ENCODE assay signal across 8 mouse cellular contexts in the genomic region with DNA sequence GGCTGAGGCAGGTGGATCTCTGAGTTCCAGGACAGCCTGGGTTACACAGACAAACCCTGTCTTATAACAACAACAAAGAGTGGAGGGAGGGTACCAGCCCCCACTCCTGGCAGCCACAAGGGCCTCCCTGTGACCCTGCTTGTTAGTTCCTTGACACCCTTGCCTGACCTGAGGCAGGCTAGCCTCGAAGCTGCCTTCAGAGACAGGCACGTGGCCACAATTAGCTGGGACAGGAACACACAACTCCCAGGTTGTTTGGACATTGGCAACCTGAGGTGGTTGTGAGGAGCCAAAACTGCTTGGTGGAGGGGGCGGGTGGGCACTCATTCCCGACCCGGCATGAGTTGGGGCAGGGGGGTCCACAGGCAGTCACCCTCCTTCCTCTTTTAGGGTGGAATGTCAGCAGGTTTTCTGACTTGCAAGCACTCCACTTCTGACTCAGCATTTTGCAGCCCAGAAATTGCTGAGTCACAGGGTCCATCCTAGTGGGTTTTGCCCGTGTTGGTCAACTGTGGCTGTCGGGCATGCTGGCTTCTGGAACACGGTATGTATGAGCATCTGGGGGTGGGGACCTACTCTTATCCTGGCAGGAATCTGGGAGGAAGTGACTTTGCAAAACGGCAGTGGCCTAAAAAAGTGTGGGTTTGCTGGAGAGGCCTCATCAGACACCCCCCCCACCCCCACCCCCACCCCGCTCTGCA. TPM values are rescaled to one million over a fixed set of nuclear protein-coding genes. Genes with fewer than 3 reads are reported as not detected.
DNase-seq lines count a peak whose midpoint lies in the region; ATAC-seq and TF ChIP-seq lines count a peak whose summit lies in the region.

No protein-coding gene starts in this region.

- peaks cover 32% of the 10 kb centered on the region for H3K27me3 ChIP-seq in embryonic facial prominence, embryonic 10.5 days (replicated peaks; ENCODE audit: low read depth, poor library complexity, severe bottlenecking)

- H3K36me3 ChIP-seq in embryonic facial prominence, embryonic 10.5 days (replicated peaks): peaks cover 19% of the 10 kb centered on the region

- intact Hi-C loops in left cerebral cortex, adult 2 months (cut with DNase I): no loop called here

- peak overlapping the region; percentile 99 for H3K27ac ChIP-seq in left cerebral cortex, adult 2 months
- peak overlapping the region; percentile 14; the same call in 1 of the 2 replicates for H3K27ac ChIP-seq in embryonic facial prominence, embryonic 10.5 days (replicated peaks)

- H3K4me1 ChIP-seq in embryonic facial prominence, embryonic 10.5 days: peaks cover 39% of the 10 kb centered on the region

- peak overlapping the region; percentile 16; the same call in 1 of the 2 replicates for H3K4me3 ChIP-seq in left cerebral cortex, adult 2 months
- no peak overlapping the region for H3K4me3 ChIP-seq in embryonic facial prominence, embryonic 10.5 days

- no peak for TF ChIP-seq CTCF in left cerebral cortex, adult 2 months (IDR thresholded peaks at IDR 0.05)

- ATAC-seq in CD4-positive, CD25-positive, alpha-beta regulatory T cell, adult 4 months: no peak
- peak; percentile 13; the same call in 1 of the 2 replicates for ATAC-seq in megakaryocyte, adult 5-6 weeks (ENCODE audit: poor library complexity, severe bottlenecking)
- no peak for ATAC-seq in frontal cortex, adult (ENCODE audit: low TSS enrichment)

- WGBS in embryonic facial prominence, embryonic 10.5 days: 75% methylated on average over 10 of the region's 10 CpGs

- H3K9me3 ChIP-seq in embryonic facial prominence, embryonic 10.5 days: no peaks in the 10 kb centered on the region

- DNase-seq in CD4-positive, CD25-positive, alpha-beta regulatory T cell, adult 2 months (ENCODE audit: low read depth, low spot score): peak; percentile 38
- peak in 1 of 2 experiments; percentile 50 for DNase-seq in left cerebral cortex, adult 2 months (ENCODE audit: extremely low spot score in 1 of 2, low spot score in 2 of 2)
- no peak for DNase-seq in left cerebral cortex, adult 9 months (ENCODE audit: low spot score in 2 of 2)
- no peak for DNase-seq in embryonic facial prominence, embryonic 10.5 days (ENCODE audit: low spot score)
- no peak for DNase-seq in cerebellum, postnatal 10 days

RNA-seq across cellular contexts. Expression of a gene that starts 8.2 kb away (rescaled TPM):
- 10 to 100 TPM; 33.9 to 37.1 TPM for polyA plus RNA-seq in CD4-positive, CD25-positive, alpha-beta regulatory T cell, adult 4 months (2017; shearing (Covaris generic))
- total RNA-seq in left cerebral cortex, adult 2 months (2021): 100 to 1,000 TPM; 157 to 161 TPM
- 17.8 and 18.9 TPM in 2 replicates for polyA plus RNA-seq in embryonic facial prominence, embryonic 10.5 days (2016; fragmentation: Nextera tagmentation; extraction: Ambion mirVana)
- 42.3 and 47.1 TPM in 2 replicates for total RNA-seq in megakaryocyte, adult 5-6 weeks (2015)
- 33.1 and 33.5 TPM in 2 replicates for total RNA-seq in megakaryocyte, adult 5-6 weeks (2017)

RNA-seq across cellular contexts. Expression of a gene that starts 18.8 kb away (rescaled TPM):
- 1 to 10 TPM in 1 of 2 experiments, under 1 TPM in 1; 0.31 to 1.5 TPM for polyA plus RNA-seq in CD4-positive, CD25-positive, alpha-beta regulatory T cell, adult 4 months (2017; shearing (Covaris generic))
- total RNA-seq in left cerebral cortex, adult 2 months (2021): 10 to 100 TPM; 46.5 to 50.4 TPM
- 5.5 and 5.9 TPM in 2 replicates for polyA plus RNA-seq in embryonic facial prominence, embryonic 10.5 days (2016; fragmentation: Nextera tagmentation; extraction: Ambion mirVana)
- total RNA-seq in megakaryocyte, adult 5-6 weeks (2015): 0.02 TPM in 1 of 2 replicates, not detected in the other
- 1.2 and 1.4 TPM in 2 replicates for total RNA-seq in megakaryocyte, adult 5-6 weeks (2017)

RNA-seq across cellular contexts. Expression of a gene that starts 55.4 kb away (rescaled TPM):
- polyA plus RNA-seq in CD4-positive, CD25-positive, alpha-beta regulatory T cell, adult 4 months (2017; shearing (Covaris generic)): under 1 TPM in 1 of 2 experiments, not detected in 1; 0.22 TPM
- 1 to 10 TPM; 2.8 to 4.7 TPM for total RNA-seq in left cerebral cortex, adult 2 months (2021)
- 0.06 TPM in 1 of 2 replicates, not detected in the other for polyA plus RNA-seq in embryonic facial prominence, embryonic 10.5 days (2016; fragmentation: Nextera tagmentation; extraction: Ambion mirVana)
- total RNA-seq in megakaryocyte, adult 5-6 weeks (2015): 0.21 TPM in 1 of 2 replicates, not detected in the other
- 0.40 and 0.81 TPM in 2 replicates for total RNA-seq in megakaryocyte, adult 5-6 weeks (2017)

RNA-seq across cellular contexts. Expression of a gene that starts 57.7 kb away (rescaled TPM):
- polyA plus RNA-seq in CD4-positive, CD25-positive, alpha-beta regulatory T cell, adult 4 months (2017; shearing (Covaris generic)): 10 to 100 TPM; 68.2 to 74.2 TPM
- total RNA-seq in left cerebral cortex, adult 2 months (2021): 10 to 100 TPM; 38.4 to 41.6 TPM
- 26.6 and 30.2 TPM in 2 replicates for polyA plus RNA-seq in embryonic facial prominence, embryonic 10.5 days (2016; fragmentation: Nextera tagmentation; extraction: Ambion mirVana)
- 15.6 and 17.2 TPM in 2 replicates for total RNA-seq in megakaryocyte, adult 5-6 weeks (2015)
- 5.7 and 6.2 TPM in 2 replicates for total RNA-seq in megakaryocyte, adult 5-6 weeks (2017)

Comparison
In these comparisons a context has a peak if more than half of its experiments do, and no peak if none do; other contexts are left out.
1. RNA of a gene that starts 18.8 kb away (total RNA-seq): 46.5 to 50.4 TPM in left cerebral cortex, adult 2 months; 0.02 to 1.4 TPM in megakaryocyte, adult 5-6 weeks; every median in the first group is over 10 times any median in the second.